Mouse (Mus musculus) ES-Bruce4 (cell line): ENCODE data around the gene Gm1604a.
"Not testable (repeated sequence)": the region's sequence is repeated elsewhere in the genome, so short reads cannot be mapped to it uniquely, and the experiment has no call there.

Source experiments
- CTCF ChIP-seq: IDR thresholded peaks from one replicate; pipeline ENCODE4 v1.8.1; 2011; ENCODE audit warnings: low read depth, low read length
- POLR2A ChIP-seq: IDR thresholded peaks from one replicate; pipeline ENCODE4 v1.8.1; 2011; ENCODE audit warnings: low read length; ENCODE audit not compliant: insufficient read depth

DNA sequence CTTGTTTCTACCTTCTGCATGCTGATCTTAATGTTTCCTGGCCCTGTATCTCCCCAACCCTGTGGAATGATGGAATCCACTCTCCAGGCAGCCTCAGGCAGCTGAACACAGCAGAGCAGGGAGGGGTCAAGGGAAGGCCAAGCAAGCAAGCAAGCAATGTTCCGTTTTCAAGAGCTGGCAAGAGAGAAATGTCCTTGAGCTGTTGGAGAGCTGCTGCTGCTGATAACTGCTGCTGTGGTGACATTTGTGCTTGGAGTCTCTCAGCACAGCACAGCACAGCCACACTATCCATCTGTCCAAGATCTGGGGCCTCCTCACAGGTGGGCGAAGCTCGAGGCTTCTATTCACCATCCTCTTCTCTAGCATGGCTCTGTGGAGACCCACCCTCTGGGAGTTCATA, 22.0 kb upstream of the Gm1604a start:
- not testable (repeated sequence) for TF ChIP-seq CTCF, POLR2A
